ENCODE assay signal across 24 mouse cellular contexts in the genomic region with DNA sequence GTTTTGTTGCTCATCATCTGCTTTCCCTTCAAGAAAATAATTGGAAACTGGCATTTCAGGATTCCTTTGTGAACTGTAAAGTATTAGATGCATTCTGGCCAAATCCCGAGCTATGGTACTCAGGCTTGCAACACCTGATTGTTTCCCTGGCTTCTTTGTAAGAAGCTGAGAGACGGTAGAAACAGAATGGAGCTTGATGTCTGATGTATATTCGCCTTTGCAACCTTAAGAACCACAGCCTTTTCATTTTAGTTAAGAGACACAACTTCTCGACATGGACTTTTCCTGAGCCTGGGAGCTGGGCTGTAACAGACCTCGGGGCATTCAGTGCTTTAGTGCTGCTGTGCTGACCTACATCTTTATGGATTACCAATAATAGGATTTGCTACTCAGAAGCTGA. TPM values are rescaled to one million over a fixed set of nuclear protein-coding genes. Genes with fewer than 3 reads are reported as not detected.
"Had no signal": no experiment of that assay in that cellular context is flagged by ENCODE, and none has a peak within 500 bp of the region (broad histone marks: within the 10 kb centered on the region; RNA-seq: fewer than 3 reads in every experiment).

A gene (plus strand): TSS at position 301 of the 400 bp plus-strand sequence.

- H3K4me2 ChIP-seq: neural tube, embryonic 12.5 days; neural tube, embryonic 13.5 days; neural tube, embryonic 15.5 days; stomach, embryonic 15.5 days had no signal

- H3K9ac ChIP-seq: neural tube, embryonic 12.5 days; neural tube, embryonic 13.5 days; neural tube, embryonic 15.5 days; stomach, embryonic 15.5 days had no signal

- H3K9me3 ChIP-seq: neural tube, embryonic 12.5 days; neural tube, embryonic 13.5 days; neural tube, embryonic 15.5 days; stomach, embryonic 15.5 days had no signal

- H3K27me3 ChIP-seq: neural tube, embryonic 12.5 days; neural tube, embryonic 13.5 days; neural tube, embryonic 15.5 days; stomach, embryonic 15.5 days had no signal

- H3K4me3 ChIP-seq: neural tube, embryonic 12.5 days; neural tube, embryonic 13.5 days; neural tube, embryonic 15.5 days; stomach, embryonic 15.5 days had no signal

- DNase-seq: right cerebral cortex, adult 18-20 months; right cerebral cortex, postnatal 14 days; right cerebral cortex, postnatal 25 days; right cerebral cortex, postnatal 4 days; spleen, adult 18-20 months; thymus, adult 18-20 months; thymus, adult 2 months; thymus, postnatal 14 days; thymus, postnatal 25 days; thymus, postnatal 36 days; thymus, postnatal 4 days had no signal

- H3K27ac ChIP-seq: neural tube, embryonic 12.5 days; neural tube, embryonic 13.5 days; neural tube, embryonic 15.5 days; stomach, embryonic 15.5 days; stomach, postnatal 0 days had no signal

- H3K36me3 ChIP-seq: neural tube, embryonic 12.5 days; neural tube, embryonic 13.5 days; neural tube, embryonic 15.5 days; stomach, embryonic 15.5 days had no signal

- H3K4me1 ChIP-seq: neural tube, embryonic 12.5 days; neural tube, embryonic 13.5 days; neural tube, embryonic 15.5 days; stomach, embryonic 15.5 days had no signal

RNA-seq across cellular contexts. Expression of the gene that starts here (rescaled TPM):
- polyA plus RNA-seq: neural tube, embryonic 11.5 days; neural tube, embryonic 12.5 days; neural tube, embryonic 13.5 days; neural tube, embryonic 14.5 days; neural tube, embryonic 15.5 days; small intestine, adult 2 months; spleen, adult 2 months; stomach, embryonic 14.5 days; stomach, embryonic 15.5 days; stomach, embryonic 16.5 days; stomach, postnatal 0 days; thymus, postnatal 0 days; urinary bladder, adult 2 months had no signal
